ENCODE assay signal across 19 mouse cellular contexts in the genomic region with DNA sequence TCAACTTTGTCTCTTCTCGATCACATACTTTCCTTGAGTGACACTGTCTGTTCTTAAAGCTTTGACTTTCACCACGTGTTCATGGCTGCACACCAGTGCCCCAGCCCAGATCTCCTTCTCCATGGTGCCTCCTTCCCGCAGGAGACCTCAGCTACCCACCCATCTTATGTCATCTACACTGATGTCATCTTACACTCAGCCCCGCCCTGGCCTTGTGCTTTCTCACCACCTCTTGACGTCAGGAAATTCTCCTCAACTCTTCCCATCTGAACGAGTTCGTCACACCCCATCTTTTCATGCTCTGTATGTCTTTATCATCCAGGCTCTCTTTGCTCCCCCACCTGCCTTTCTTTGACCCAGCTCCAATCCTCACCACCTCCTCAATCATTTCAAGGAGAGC. TPM values are rescaled to one million over a fixed set of nuclear protein-coding genes. Genes with fewer than 3 reads are reported as not detected.
DNase-seq lines count a peak whose midpoint lies in the region; ATAC-seq lines count a peak whose summit lies in the region.
"Had no signal": no experiment of that assay in that cellular context is flagged by ENCODE, and none has a peak within 500 bp of the region (broad histone marks: within the 10 kb centered on the region; RNA-seq: fewer than 3 reads in every experiment).

No protein-coding gene starts in this region.

- ATAC-seq in monocyte, adult 5-6 weeks (replicated peaks; ENCODE audit: insufficient number of reproducible peaks, low FRiP score, low TSS enrichment, poor library complexity, severe bottlenecking) = peak; percentile 34
- ATAC-seq: forebrain, embryonic 15.5 days; liver, embryonic 12.5 days; midbrain, embryonic 16.5 days; Patski had no signal

- DNase-seq in lung, postnatal 36 days = peak; percentile 38
- no peak for DNase-seq in lung, postnatal 14 days
- peak; percentile 69 for DNase-seq in CD4-positive, CD25-positive, alpha-beta regulatory T cell, adult 2 months (ENCODE audit: low read depth, low spot score)
- DNase-seq in CD8-positive naive resting alpha-beta T cell, adult 2 months (ENCODE audit: low read depth in 2 of 2, low spot score in 2 of 2) = peak; percentile 51 to 55
- DNase-seq in heart, adult 11 months = no peak
- no peak for DNase-seq in heart, postnatal 25 days (ENCODE audit: low spot score)
- DNase-seq: adrenal gland, postnatal 25 days; cerebellum, adult 11 months; cerebellum, adult 9-11 months; gastrocnemius, postnatal 25 days; heart, adult 2 months; heart, postnatal 14 days; kidney, postnatal 25 days; lung, adult 18-20 months had no signal

- intact Hi-C loops in heart, postnatal 25 days (cut with DNase I) = no loop called here

RNA-seq across cellular contexts. Expression of gene Ppp2r5a, which starts 22.8 kb away (rescaled TPM):
- 479 to 620 TPM (median 501 TPM) in 3 replicates for total RNA-seq in monocyte, adult 5-6 weeks (2017)
- 100 to 1,000 TPM; 103 to 110 TPM for total RNA-seq in heart, postnatal 25 days (2021)

Comparison
In these comparisons a context has a peak if more than half of its experiments do, and no peak if none do; other contexts are left out.
1. DNase-seq: peak in lung, postnatal 36 days (single experiment), CD4-positive, CD25-positive, alpha-beta regulatory T cell, adult 2 months (single experiment) and CD8-positive naive resting alpha-beta T cell, adult 2 months (2 of 2); none in lung, postnatal 14 days (single experiment), heart, adult 11 months (single experiment) and heart, postnatal 25 days (single experiment).